In the genomic region with DNA sequence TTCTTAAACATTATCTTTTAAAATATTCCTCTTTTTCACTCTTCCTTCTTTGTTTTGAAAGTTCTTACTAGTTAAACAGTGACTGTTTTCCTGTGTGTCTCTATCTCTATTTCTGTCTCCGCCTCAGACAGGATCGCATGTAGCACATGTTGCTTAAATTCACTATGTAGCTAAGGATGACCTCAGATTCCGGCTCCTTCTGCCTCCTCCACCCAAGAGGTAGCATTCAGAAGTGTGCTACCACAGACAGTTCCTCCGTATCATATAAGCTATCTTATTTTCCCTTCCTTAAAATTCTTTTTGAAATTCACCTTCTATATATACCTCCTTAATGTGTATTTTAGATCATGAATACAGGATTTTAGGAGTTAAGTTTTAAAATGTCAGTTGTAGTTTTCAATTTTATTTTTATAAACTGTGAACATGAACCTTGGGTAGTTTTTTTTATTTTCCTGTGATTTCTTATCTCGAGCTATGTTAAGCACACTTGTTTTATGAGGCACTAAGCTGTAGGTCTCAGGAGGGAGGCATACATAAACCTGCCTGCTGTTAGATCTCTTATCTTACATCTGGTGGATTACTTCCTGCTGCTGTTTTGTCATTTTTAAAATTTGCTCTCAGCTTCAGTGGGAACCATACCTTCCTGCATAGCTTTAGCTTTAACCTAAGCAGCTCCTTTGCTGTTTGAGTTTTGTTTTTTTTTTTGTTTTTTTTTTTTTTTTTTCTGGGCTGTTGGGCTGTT, we compare ENCODE assay signal across 18 mouse cellular contexts. TPM values are rescaled to one million over a fixed set of nuclear protein-coding genes. Genes with fewer than 3 reads are reported as not detected.
DNase-seq lines count a peak whose midpoint lies in the region; ATAC-seq and TF ChIP-seq lines count a peak whose summit lies in the region.
"Had no signal": no experiment of that assay in that cellular context is flagged by ENCODE, and none has a peak within 500 bp of the region (broad histone marks: within the 10 kb centered on the region; RNA-seq: fewer than 3 reads in every experiment).

No protein-coding gene starts in this region.

- H3K36me3 ChIP-seq in heart, embryonic 16.5 days (ENCODE audit: control insufficient read depth, insufficient read depth): no peaks in the 10 kb centered on the region
- H3K36me3 ChIP-seq in thymus, adult 2 months (ENCODE audit: control insufficient read depth, insufficient read depth, low read length): no peaks in the 10 kb centered on the region
- no peaks in the 10 kb centered on the region for H3K36me3 ChIP-seq in intestine, postnatal 0 days (ENCODE audit: control insufficient read depth, insufficient read depth)
- H3K36me3 ChIP-seq: neural tube, embryonic 13.5 days had no signal

- H3K4me2 ChIP-seq in heart, embryonic 16.5 days (ENCODE audit: low read depth, low read length): no peak overlapping the region
- peak overlapping the region; percentile 35; the same call in 1 of the 2 replicates for H3K4me2 ChIP-seq in intestine, postnatal 0 days (replicated peaks; ENCODE audit: low read depth)
- H3K4me2 ChIP-seq: neural tube, embryonic 13.5 days had no signal

- H3K4me3 ChIP-seq in heart, embryonic 16.5 days (ENCODE audit: low read length): no peak overlapping the region
- H3K4me3 ChIP-seq in thymus, adult 2 months (ENCODE audit: control insufficient read depth, insufficient read depth, low read length): no peak overlapping the region
- no peak overlapping the region for H3K4me3 ChIP-seq in intestine, postnatal 0 days (ENCODE audit: low read depth, low read length)
- H3K4me3 ChIP-seq: neural tube, embryonic 13.5 days had no signal

- TF ChIP-seq POLR2A in thymus, adult 2 months (IDR thresholded peaks at IDR 0.05; ENCODE audit: control insufficient read depth, extremely low read depth, insufficient read depth, low read length, poor library complexity): no peak

- H3K27ac ChIP-seq in heart, embryonic 16.5 days (ENCODE audit: low read length): peak overlapping the region; percentile 30
- H3K27ac ChIP-seq in thymus, adult 2 months (ENCODE audit: control insufficient read depth, insufficient read depth, low read length): peak overlapping the region; percentile 97
- H3K27ac ChIP-seq in intestine, postnatal 0 days (ENCODE audit: low read depth, low read length): peak overlapping the region; percentile 60
- H3K27ac ChIP-seq: hindbrain, postnatal 0 days; neural tube, embryonic 13.5 days had no signal

- 52% methylated on average over 5 of the region's 5 CpGs for WGBS in heart, embryonic 16.5 days
- 15% methylated on average over 5 of the region's 5 CpGs for WGBS in thymus, adult 2 months
- WGBS in intestine, postnatal 0 days: 30% methylated on average over 5 of the region's 5 CpGs

- H3K27me3 ChIP-seq in heart, embryonic 16.5 days (ENCODE audit: control insufficient read depth, insufficient read depth, low read length): no peaks in the 10 kb centered on the region
- H3K27me3 ChIP-seq in thymus, adult 2 months (ENCODE audit: control insufficient read depth, insufficient read depth, low read length): no peaks in the 10 kb centered on the region
- H3K27me3 ChIP-seq in intestine, postnatal 0 days (replicated peaks; ENCODE audit: control insufficient read depth, insufficient read depth, low read length): no peaks in the 10 kb centered on the region
- H3K27me3 ChIP-seq: neural tube, embryonic 13.5 days had no signal

- no peak for TF ChIP-seq CTCF in thymus, adult 2 months (IDR thresholded peaks at IDR 0.05; ENCODE audit: borderline replicate concordance, control insufficient read depth, extremely low read depth, insufficient read depth, low read length, poor library complexity)
- TF ChIP-seq CTCF in intestine, postnatal 0 days (IDR thresholded peaks at IDR 0.05; ENCODE audit: low read depth): no peak

- peak; percentile 52 for ATAC-seq in heart, embryonic 16.5 days (replicated peaks; ENCODE audit: extremely low read depth, insufficient read depth, low FRiP score)
- ATAC-seq in intestine, postnatal 0 days: peak; percentile 79
- ATAC-seq: hindbrain, postnatal 0 days; liver, postnatal 0 days had no signal

- H3K4me1 ChIP-seq in heart, embryonic 16.5 days (ENCODE audit: control insufficient read depth, insufficient read depth, low read length): peaks cover 7% of the 10 kb centered on the region; the same call in 1 of the 2 replicates
- peaks cover 11% of the 10 kb centered on the region for H3K4me1 ChIP-seq in thymus, adult 2 months (replicated peaks; ENCODE audit: control insufficient read depth, insufficient read depth, low read length)
- H3K4me1 ChIP-seq in intestine, postnatal 0 days (replicated peaks; ENCODE audit: control insufficient read depth, insufficient read depth, low read length): peaks cover 6% of the 10 kb centered on the region; the same call in 1 of the 2 replicates
- H3K4me1 ChIP-seq: neural tube, embryonic 13.5 days had no signal

- no peak overlapping the region for H3K9ac ChIP-seq in heart, embryonic 16.5 days (ENCODE audit: low read length)
- no peak overlapping the region for H3K9ac ChIP-seq in intestine, postnatal 0 days (ENCODE audit: low read depth, low read length)
- H3K9ac ChIP-seq: liver, postnatal 0 days; neural tube, embryonic 13.5 days had no signal

- H3K9me3 ChIP-seq in heart, embryonic 16.5 days (replicated peaks; ENCODE audit: control insufficient read depth, low read length): no peaks in the 10 kb centered on the region
- no peaks in the 10 kb centered on the region for H3K9me3 ChIP-seq in intestine, postnatal 0 days (ENCODE audit: control insufficient read depth)
- H3K9me3 ChIP-seq: neural tube, embryonic 13.5 days had no signal

- DNase-seq in heart, adult 18-20 months: no peak
- no peak for DNase-seq in thymus, adult 2 months
- DNase-seq in thymus, postnatal 14 days: no peak
- no peak for DNase-seq in layer of hippocampus, adult 18-20 months (ENCODE audit: low spot score in 2 of 2)
- DNase-seq in layer of hippocampus, postnatal 36 days: no peak
- DNase-seq in retina, embryonic 14.5 days (ENCODE audit: low spot score): no peak
- DNase-seq: adrenal gland, postnatal 25 days; B cell, adult 2 months; cerebellum, adult 9-11 months; gastrocnemius, postnatal 25 days; heart, postnatal 10 days; layer of hippocampus, adult 9-11 months; liver, postnatal 0 days; thymus, postnatal 4 days had no signal

RNA-seq across cellular contexts. Expression of a gene that starts 23.6 kb away (rescaled TPM):
- 16.1 and 20.4 TPM in 2 replicates for polyA plus RNA-seq in heart, embryonic 16.5 days (2015; fragmentation: Nextera tagmentation; extraction: Ambion mirVana)
- 10 to 100 TPM; 10.6 to 12.9 TPM for total RNA-seq in heart, adult 18-20 months (2021)
- polyA plus RNA-seq in thymus, adult 2 months (2012; rRNA removed): 3.3 and 3.7 TPM in 2 replicates
- polyA plus RNA-seq in intestine, postnatal 0 days (2015; fragmentation: Nextera tagmentation; extraction: Ambion mirVana): 12.5 and 12.7 TPM in 2 replicates
- total RNA-seq in layer of hippocampus, adult 18-20 months (2021): 10 to 100 TPM; 20.4 to 23.0 TPM
- total RNA-seq in layer of hippocampus, postnatal 36 days (2021): 10 to 100 TPM; 21.0 to 21.5 TPM

RNA-seq across cellular contexts. Expression of a gene that starts 30.0 kb away (rescaled TPM):
- polyA plus RNA-seq in heart, embryonic 16.5 days (2015; fragmentation: Nextera tagmentation; extraction: Ambion mirVana): 0.14 and 0.92 TPM in 2 replicates
- under 1 TPM; 0.10 to 0.41 TPM for total RNA-seq in heart, adult 18-20 months (2021)
- polyA plus RNA-seq in thymus, adult 2 months (2012; rRNA removed): 0.27 and 0.47 TPM in 2 replicates
- polyA plus RNA-seq in intestine, postnatal 0 days (2015; fragmentation: Nextera tagmentation; extraction: Ambion mirVana): 2.4 and 3.1 TPM in 2 replicates
- total RNA-seq in layer of hippocampus, adult 18-20 months (2021): 1 to 10 TPM; 4.4 to 4.5 TPM
- 1 to 10 TPM; 3.8 to 4.0 TPM for total RNA-seq in layer of hippocampus, postnatal 36 days (2021)

Comparison
In these comparisons a context has a peak if more than half of its experiments do, and no peak if none do; other contexts are left out.
1. H3K27ac ChIP-seq: peak in every context shown above with its lines; median percentile 97 in thymus, adult 2 months; 60 in intestine, postnatal 0 days; 30 in heart, embryonic 16.5 days.